Mouse (Mus musculus): ENCODE measurements at regions not wholly inside any gene's neighbourhood (a gene's known extent, or its start where the extent isn't known, plus 50 kb on each side); places are given as distances from the start of the nearest gene placed in this dataset.
"Not testable (repeated sequence)": the region's sequence is repeated elsewhere in the genome, so short reads cannot be mapped to it uniquely, and the experiment has no call there.

- no peak for DNase-seq
Observed at GRCm38 (mm10) chr8:30063148-30063547, 2615.7 kb downstream of the Poteg start.

- DNase-seq = no peak
Observed at GRCm38 (mm10) chr8:30077726-30078125, 2630.3 kb downstream of the Poteg start.

- DNase-seq = no peak
Observed at GRCm38 (mm10) chr8:30127766-30128165, 2680.3 kb downstream of the Poteg start.

GRCm38 (mm10) chr8:30134999-30135398, 2687.5 kb downstream of the Poteg start:
- no peak for DNase-seq

GRCm38 (mm10) chr8:30151181-30151844, 2703.8 kb downstream of the Poteg start:
- peak; percentile 30 for DNase-seq

GRCm38 (mm10) chr8:30152921-30153320, 2705.5 kb downstream of the Poteg start:
- no peak for DNase-seq

GRCm38 (mm10) chr8:30171881-30172280, 2724.4 kb downstream of the Poteg start:
- no peak for DNase-seq

GRCm38 (mm10) chr8:30202746-30203145, 2755.3 kb downstream of the Poteg start:
- DNase-seq = not testable (repeated sequence)

GRCm38 (mm10) chr8:30227354-30227753, 2779.9 kb downstream of the Poteg start:
- DNase-seq = no peak

GRCm38 (mm10) chr8:30233266-30233665, 2785.8 kb downstream of the Poteg start:
- no peak for DNase-seq

- no peak for DNase-seq
Observed at GRCm38 (mm10) chr8:30251797-30252196, 2804.3 kb downstream of the Poteg start.

- no peak for DNase-seq
Observed at GRCm38 (mm10) chr8:30269949-30270910, 2822.8 kb downstream of the Poteg start.

GRCm38 (mm10) chr8:30289169-30289568, 2841.7 kb downstream of the Poteg start:
- no peak for DNase-seq

GRCm38 (mm10) chr8:30331201-30331600, 2883.7 kb downstream of the Poteg start:
- no peak for DNase-seq

- no peak for DNase-seq
Observed at GRCm38 (mm10) chr8:30333352-30333751, 2885.9 kb downstream of the Poteg start.

- DNase-seq = no peak
Observed at GRCm38 (mm10) chr8:30359464-30359863, 2912.0 kb downstream of the Poteg start.

- DNase-seq = no peak
Observed at GRCm38 (mm10) chr8:30365721-30366120, 2918.3 kb downstream of the Poteg start.

GRCm38 (mm10) chr8:30391936-30392335, 2944.5 kb downstream of the Poteg start:
- DNase-seq = no peak

- no peak for DNase-seq
Observed at GRCm38 (mm10) chr8:30439423-30439822, 2989.1 kb upstream of the 5930422O12Rik start.

- DNase-seq = no peak
Observed at GRCm38 (mm10) chr8:30441821-30442220, 2986.7 kb upstream of the 5930422O12Rik start.

- DNase-seq = no peak
Observed at GRCm38 (mm10) chr8:30443874-30444273, 2984.6 kb upstream of the 5930422O12Rik start.

- DNase-seq = no peak
Observed at GRCm38 (mm10) chr8:30444274-30444673, 2984.2 kb upstream of the 5930422O12Rik start.

GRCm38 (mm10) chr8:30458136-30458535, 2970.4 kb upstream of the 5930422O12Rik start:
- DNase-seq = peak; percentile 60

- no peak for DNase-seq
Observed at GRCm38 (mm10) chr8:30482956-30483355, 2945.6 kb upstream of the 5930422O12Rik start.
